Mouse (Mus musculus): ENCODE measurements at regions not wholly inside any gene's neighbourhood (a gene's known extent, or its start where the extent isn't known, plus 50 kb on each side); places are given as distances from the start of the nearest gene placed in this dataset.

DNA sequence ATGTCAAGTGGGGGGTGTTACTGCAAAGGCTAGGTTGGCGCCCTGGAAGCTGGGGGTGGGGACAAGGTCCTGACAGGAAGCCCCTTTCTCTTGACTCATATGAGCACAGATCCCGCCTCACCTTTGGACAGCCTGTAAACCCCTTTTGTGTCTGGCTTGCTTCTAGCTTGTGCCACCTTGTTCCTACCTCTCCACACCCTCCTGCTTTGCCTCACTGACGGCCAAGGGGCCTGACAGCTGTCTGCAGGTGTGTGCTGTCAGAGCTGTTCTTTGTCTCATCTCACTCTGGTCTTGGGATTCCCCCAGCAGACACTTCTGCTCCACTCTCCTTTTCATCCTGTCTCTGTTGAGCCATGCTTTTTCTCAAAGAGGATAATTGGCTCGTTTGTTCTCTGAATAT is 137.9 kb downstream of the Ipo8 start:
- TF ChIP-seq GATA1 (IDR thresholded peaks at IDR 0.05; ENCODE audit: low read length) (no peak), TAL1 (IDR thresholded peaks at IDR 0.05; ENCODE audit: low read length) (no peak)

Measured in erythroblast, embryonic 14.5 days (primary cell).